Mouse (Mus musculus): ENCODE results near the gene Phldb2.

- TF ChIP-seq MYOG (IDR thresholded peaks at IDR 0.05; ENCODE audit: control insufficient read depth, extremely low read depth, insufficient read length) (no peak), CTCF (IDR thresholded peaks at IDR 0.05; ENCODE audit: control insufficient read depth, insufficient read depth, insufficient read length) (no peak)
Measured at GRCm38 (mm10) chr16:45824025-45824424, 129.4 kb downstream of the Phldb2 start.
